Mouse (Mus musculus) small intestine, adult 2 months (tissue): ENCODE results near the gene Mboat2.
A peak's percentile ranks its signal among the peaks of the same experiment; 100 is the strongest.

Experiments used
- CTCF ChIP-seq: fragments of 200-500 bp; IDR thresholded peaks from 2 replicates; pipeline ENCODE4 v1.5.1; 2012; ENCODE audit warnings: low read depth, mild to moderate bottlenecking, control low read depth, inconsistent platforms, low read length, moderate library complexity, mixed read lengths; ENCODE audit not compliant: insufficient replicate concordance, insufficient read length; ENCODE audit errors: extremely low read depth
- POLR2A ChIP-seq: fragments of 200-500 bp; IDR thresholded peaks from 2 replicates; pipeline ENCODE4 v1.6.1; 2012; ENCODE audit warnings: low read depth, mild to moderate bottlenecking, control low read depth, inconsistent platforms, low read length, moderate library complexity

DNA sequence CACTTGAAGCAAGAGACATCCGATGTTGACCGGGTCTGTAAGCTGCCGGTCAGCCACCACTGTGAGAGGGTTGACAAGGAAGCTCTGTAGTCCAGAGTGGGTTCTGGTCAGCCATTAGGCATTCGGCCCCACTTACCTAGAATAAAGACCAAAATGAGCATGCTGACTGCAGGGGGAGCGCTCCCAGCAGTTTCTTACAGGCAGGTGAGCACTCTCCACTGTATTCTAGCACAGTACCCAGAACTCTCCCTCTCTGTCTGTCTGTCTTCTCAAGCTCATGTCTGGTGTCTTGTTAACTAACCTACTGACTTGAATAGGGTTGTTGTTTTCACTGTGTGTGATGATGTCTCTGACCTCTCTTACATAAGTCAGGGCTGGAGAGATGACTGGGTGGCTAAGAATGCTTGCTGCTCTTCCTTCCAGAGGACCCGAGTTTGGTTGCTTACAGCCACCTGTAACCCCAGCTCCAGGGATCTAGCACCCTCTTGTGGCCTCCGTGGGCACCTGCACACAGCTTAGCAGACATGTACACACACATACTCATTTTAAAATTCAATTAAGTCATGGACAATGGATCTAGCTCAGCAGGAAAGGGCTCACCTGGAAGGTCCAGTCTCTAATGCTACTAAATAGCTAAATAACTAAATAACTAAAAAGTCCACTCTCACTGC lies 119.8 kb downstream of the Mboat2 start:
- peak; percentile 37; the same call in 1 of the 2 replicates for TF ChIP-seq CTCF
- no peak for TF ChIP-seq POLR2A
